Mouse (Mus musculus): Measurements from ENCODE around the gene 1700084M14Rik.
"Not testable (repeated sequence)": the region's sequence is repeated elsewhere in the genome, so short reads cannot be mapped to it uniquely, and the experiment has no call there.

The 1700084M14Rik gene

GRCm38 (mm10) chrX:91575811-91576210 is at the start of gene 1700084M14Rik:
1700084M14Rik (minus strand) TSS chrX:91575911.
- not testable (repeated sequence) for DNase-seq (ENCODE audit: low read depth, low spot score)
